8 mouse cellular contexts compared by ENCODE assay signal in genomic region chr5:30944956-30945781, GRCm38 (mm10). TPM values are rescaled to one million over a fixed set of nuclear protein-coding genes. Genes with fewer than 3 reads are reported as not detected.
DNase-seq lines count a peak whose midpoint lies in the region; ATAC-seq and TF ChIP-seq lines count a peak whose summit lies in the region.

TSS of gene Cgref1 (minus strand) at chr5:30945591.

- 5% methylated on average over 43 of the region's 44 CpGs for WGBS in forebrain, embryonic 13.5 days
- 5% methylated on average over 41 of the region's 44 CpGs for WGBS in hindbrain, embryonic 11.5 days
- 9% methylated on average over 44 of the region's 44 CpGs for WGBS in lung, adult 2 months

- TF ChIP-seq POLR2A in lung, adult 2 months (IDR thresholded peaks at IDR 0.05; ENCODE audit: borderline replicate concordance, extremely low read depth, low read depth, low read length): no peak

- no peaks in the 10 kb centered on the region for H3K36me3 ChIP-seq in forebrain, embryonic 13.5 days (ENCODE audit: poor library complexity, severe bottlenecking)
- no peaks in the 10 kb centered on the region for H3K36me3 ChIP-seq in hindbrain, embryonic 11.5 days (ENCODE audit: control insufficient read depth, insufficient read depth, low read length)

- H3K9me3 ChIP-seq in forebrain, embryonic 13.5 days (replicated peaks): no peaks in the 10 kb centered on the region
- H3K9me3 ChIP-seq in hindbrain, embryonic 11.5 days (ENCODE audit: control insufficient read depth, low read length): no peaks in the 10 kb centered on the region

- TF ChIP-seq CTCF in lung, adult 2 months (IDR thresholded peaks at IDR 0.05; ENCODE audit: insufficient read depth, low read length): no peak

- no peak within 1 kb of the TSS for H3K27ac ChIP-seq in brown adipose tissue, adult 24 weeks (replicated peaks; ENCODE audit: low read depth, low read length)
- no peak within 1 kb of the TSS for H3K27ac ChIP-seq in forebrain, embryonic 13.5 days
- H3K27ac ChIP-seq in hindbrain, embryonic 11.5 days (ENCODE audit: low read depth, low read length): no peak within 1 kb of the TSS

- peak; percentile 46 for ATAC-seq in forebrain, embryonic 13.5 days
- peak; percentile 58 for ATAC-seq in hindbrain, embryonic 11.5 days (ENCODE audit: low FRiP score)

- H3K4me2 ChIP-seq in forebrain, embryonic 13.5 days: peak within 1 kb of the TSS; percentile 82
- H3K4me2 ChIP-seq in hindbrain, embryonic 11.5 days (replicated peaks; ENCODE audit: low read depth, low read length): peak within 1 kb of the TSS; percentile 89

- peak within 1 kb of the TSS; percentile 74 for H3K9ac ChIP-seq in forebrain, embryonic 13.5 days
- H3K9ac ChIP-seq in hindbrain, embryonic 11.5 days (ENCODE audit: low read depth, low read length): peak within 1 kb of the TSS; percentile 68

- H3K4me1 ChIP-seq in brown adipose tissue, adult 24 weeks (ENCODE audit: control insufficient read depth, insufficient read depth, insufficient read length, low read length): 0 out of 2 replicates have a peak, but pooled peaks cover 10% of the 10 kb centered on the region
- peaks cover 18% of the 10 kb centered on the region for H3K4me1 ChIP-seq in forebrain, embryonic 13.5 days
- H3K4me1 ChIP-seq in hindbrain, embryonic 11.5 days (replicated peaks; ENCODE audit: control insufficient read depth, insufficient read depth, low read length): no peaks in the 10 kb centered on the region; the same call in 1 of the 2 replicates
- no peaks in the 10 kb centered on the region for H3K4me1 ChIP-seq in lung, adult 2 months (ENCODE audit: control insufficient read depth, insufficient read depth, low read length)

- no peaks in the 10 kb centered on the region; the same call in none of the 2 replicates for H3K27me3 ChIP-seq in forebrain, embryonic 13.5 days
- 0 out of 2 replicates have a peak, but pooled peaks cover 8% of the 10 kb centered on the region for H3K27me3 ChIP-seq in hindbrain, embryonic 11.5 days (ENCODE audit: control insufficient read depth, insufficient read depth, low read length)

- H3K4me3 ChIP-seq in brown adipose tissue, adult 24 weeks (ENCODE audit: insufficient read depth, low read depth, low read length): peak within 1 kb of the TSS; percentile 46
- H3K4me3 ChIP-seq in forebrain, embryonic 13.5 days: peak within 1 kb of the TSS; percentile 51
- peak within 1 kb of the TSS; percentile 44 for H3K4me3 ChIP-seq in hindbrain, embryonic 11.5 days (ENCODE audit: low read depth, low read length)
- H3K4me3 ChIP-seq in lung, adult 2 months (replicated peaks; ENCODE audit: extremely low read depth, low read depth, low read length): no peak within 1 kb of the TSS

- DNase-seq in ES-CJ7 (ENCODE audit: low read depth, low spot score): peak; percentile 68
- DNase-seq in hindbrain, embryonic 11.5 days (ENCODE audit: low spot score): peak; percentile 63
- DNase-seq in layer of hippocampus, adult 9-11 months: peak; percentile 70
- DNase-seq in lung, adult 2 months: peak; percentile 34
- peak; percentile 78 for DNase-seq in retina, embryonic 14.5 days (ENCODE audit: low spot score)
- DNase-seq in natural killer cell, adult 2 months (ENCODE audit: low spot score in 2 of 2): no peak

RNA-seq across cellular contexts. Expression of gene Cgref1, which starts in this region (rescaled TPM):
- polyA plus RNA-seq in brown adipose tissue, adult 24 weeks (2012; ENCODE audit: insufficient read depth, insufficient read length, missing spikeins): 1.0 TPM in 1 of 2 replicates, not detected in the other
- 9.2 and 10.1 TPM in 2 replicates for polyA plus RNA-seq in forebrain, embryonic 13.5 days (2015; fragmentation: Nextera tagmentation; extraction: Ambion mirVana)
- polyA plus RNA-seq in hindbrain, embryonic 11.5 days (2014; fragmentation: Nextera tagmentation; extraction: Ambion mirVana): 6.9 and 7.6 TPM in 2 replicates
- polyA plus RNA-seq in lung, adult 2 months (2012; rRNA removed): 2.7 and 5.7 TPM in 2 replicates

Comparison
In these comparisons a context has a peak if more than half of its experiments do, and no peak if none do; other contexts are left out.
1. DNase-seq: peak in ES-CJ7 (single experiment), hindbrain, embryonic 11.5 days (single experiment), layer of hippocampus, adult 9-11 months (single experiment), lung, adult 2 months (single experiment) and retina, embryonic 14.5 days (single experiment); none in natural killer cell, adult 2 months (0 of 2).